Mouse (Mus musculus) kidney, embryonic 14.5 days (tissue): ENCODE measurements around the gene Pak6. TPM values are rescaled to one million over a fixed set of nuclear protein-coding genes. Genes with fewer than 3 reads are reported as not detected.

Source experiments
- ATAC-seq: fragments of 200-750 bp; cut with Nextera tagmentation; 2 replicates; pipeline ENCODE4 v1.8.0; 2017; ENCODE audit warnings: moderate number of reproducible peaks, mild to moderate bottlenecking, moderate TSS enrichment, moderate library complexity; ENCODE audit not compliant: low FRiP score, low TSS enrichment
- H3K27ac ChIP-seq: fragments of 300-500 bp; sonication (generic); 2 replicates; pipeline ENCODE4 v1.5.1; 2014; ENCODE audit warnings: low read depth, mild to moderate bottlenecking, low read length, moderate library complexity, mixed read lengths
- H3K27me3 ChIP-seq: fragments of 300-500 bp; sonication (generic); 2 replicates; pipeline ENCODE4 v1.6.1; 2014; ENCODE audit warnings: mild to moderate bottlenecking, low read length; ENCODE audit not compliant: control insufficient read depth, insufficient read depth
- H3K36me3 ChIP-seq: fragments of 300-500 bp; sonication (generic); 2 replicates; pipeline ENCODE4 v1.6.1; 2014; ENCODE audit warnings: low read length, mixed read lengths; ENCODE audit not compliant: control insufficient read depth, insufficient read depth
- H3K4me1 ChIP-seq: fragments of 300-500 bp; sonication (generic); 2 replicates; pipeline ENCODE4 v1.6.1; 2014; ENCODE audit warnings: low read length, mixed read lengths; ENCODE audit not compliant: control insufficient read depth, insufficient read depth
- H3K4me2 ChIP-seq: fragments of 300-500 bp; sonication (generic); replicated peaks from 2 replicates; pipeline ENCODE4 v1.6.1; 2014; ENCODE audit warnings: low read depth, mild to moderate bottlenecking, low read length
- H3K4me3 ChIP-seq: fragments of 300-500 bp; sonication (generic); 2 replicates; pipeline ENCODE4 v1.5.1; 2014; ENCODE audit warnings: mild to moderate bottlenecking, low read length
- H3K9ac ChIP-seq: fragments of 300-500 bp; sonication (generic); 2 replicates; pipeline ENCODE4 v1.6.1; 2014; ENCODE audit warnings: low read depth, mild to moderate bottlenecking, low read length, moderate library complexity
- H3K9me3 ChIP-seq: fragments of 300-500 bp; sonication (generic); 2 replicates; pipeline ENCODE4 v1.6.1; 2016; ENCODE audit warnings: low read length; ENCODE audit not compliant: control insufficient read depth
- WGBS: fragments of 180-500 bp; shearing (Covaris S2); extraction: QIAGEN DNeasy Blood & Tissue Kit; methylation state at CpG from one replicate; pipeline ENCODE4 v1.1.7; 2014; 5-methylcytosine and 5-hydroxymethylcytosine counted together
- polyA plus RNA-seq: library from polyadenylated mRNA; unstranded; fragments of >200 nt; fragmentation: Nextera tagmentation; extraction: Ambion mirVana; gene quantifications from 2 replicates; pipeline ENCODE4 v1.2.1, GENCODE M21; 2014

Gene Pak6
- polyA plus RNA-seq, 1 experiment from 2014 or later: 0.54 TPM

GRCm38 (mm10) chr2:118708472-118708871 is 45.4 kb downstream of the Pak6 start:
- 68% methylated on average over 4 of the region's 4 CpGs for WGBS
- H3K9ac ChIP-seq: no peak overlapping the region

GRCm38 (mm10) chr2:118709655-118710221 is 46.6 kb downstream of the Pak6 start:
- Histone ChIP-seq H3K9ac (no peak overlapping the region), H3K27ac (no peak overlapping the region), H3K27me3 (peaks cover 85% of the 10 kb centered on the region), H3K36me3 (no peaks in the 10 kb centered on the region), H3K9me3 (no peaks in the 10 kb centered on the region), H3K4me1 (peaks cover 16% of the 10 kb centered on the region), H3K4me2 (no peak overlapping the region), H3K4me3 (no peak overlapping the region)
- 0 out of 2 replicates have a peak, but pooled peaks have one; percentile 8 for ATAC-seq
- WGBS: 22% methylated on average over 4 of the region's 4 CpGs

More at GRCm38 (mm10) chr2:118708472-118708871, 45.4 kb downstream of the Pak6 start:
- Histone ChIP-seq H3K27ac (no peak overlapping the region), H3K9me3 (no peaks in the 10 kb centered on the region), H3K4me3 (no peak overlapping the region), H3K4me1 (peaks cover 26% of the 10 kb centered on the region), H3K4me2 (no peak overlapping the region), H3K27me3 (peaks cover 97% of the 10 kb centered on the region), H3K36me3 (no peaks in the 10 kb centered on the region)
- no peak for ATAC-seq

- peak; percentile 74 for ATAC-seq
- H3K4me3 ChIP-seq: peak overlapping the region; percentile 35
These were observed 48.0 kb downstream of the Pak6 start for GRCm38 (mm10) chr2:118711038-118711494.

GRCm38 (mm10) chr2:118713631-118714030 is 50.5 kb downstream of the Pak6 start:
- Histone ChIP-seq H3K36me3 (no peaks in the 10 kb centered on the region), H3K27ac (no peak overlapping the region), H3K9ac (no peak overlapping the region), H3K4me1 (peaks cover 12% of the 10 kb centered on the region), H3K4me2 (no peak overlapping the region), H3K4me3 (no peak overlapping the region), H3K9me3 (no peaks in the 10 kb centered on the region), H3K27me3 (peaks cover 46% of the 10 kb centered on the region)
- 90% methylated on average over 6 of the region's 6 CpGs for WGBS
- ATAC-seq: no peak

More at GRCm38 (mm10) chr2:118711038-118711494, 48.0 kb downstream of the Pak6 start:
- peaks cover 71% of the 10 kb centered on the region for H3K27me3 ChIP-seq
- H3K9ac ChIP-seq: peak overlapping the region; percentile 58; the same call in 1 of the 2 replicates
- peak overlapping the region; percentile 78 for H3K4me2 ChIP-seq
- no peaks in the 10 kb centered on the region for H3K9me3 ChIP-seq
- H3K36me3 ChIP-seq: no peaks in the 10 kb centered on the region
- no peak overlapping the region for H3K27ac ChIP-seq
- under 1% methylated on average over 36 of the region's 36 CpGs for WGBS
- H3K4me1 ChIP-seq: peaks cover 16% of the 10 kb centered on the region

GRCm38 (mm10) chr2:118714230-118714629 is 51.1 kb downstream of the Pak6 start:
- Histone ChIP-seq H3K36me3 (no peaks in the 10 kb centered on the region), H3K4me1 (peaks cover 12% of the 10 kb centered on the region), H3K4me3 (no peak overlapping the region), H3K27me3 (peaks cover 40% of the 10 kb centered on the region), H3K4me2 (no peak overlapping the region), H3K27ac (no peak overlapping the region), H3K9me3 (no peaks in the 10 kb centered on the region), H3K9ac (no peak overlapping the region)
- 51% methylated on average over 4 of the region's 4 CpGs for WGBS
- ATAC-seq: no peak

GRCm38 (mm10) chr2:118716677-118717076 is 53.6 kb downstream of the Pak6 start:
- H3K36me3 ChIP-seq: no peaks in the 10 kb centered on the region
- WGBS: 84% methylated on average over 5 of the region's 5 CpGs
- H3K27me3 ChIP-seq: peaks cover 17% of the 10 kb centered on the region
- H3K4me1 ChIP-seq: no peaks in the 10 kb centered on the region
- ATAC-seq: no peak
- no peak overlapping the region for H3K27ac ChIP-seq
- H3K9me3 ChIP-seq: no peaks in the 10 kb centered on the region
- H3K4me3 ChIP-seq: no peak overlapping the region
- H3K9ac ChIP-seq: no peak overlapping the region
- no peak overlapping the region for H3K4me2 ChIP-seq

GRCm38 (mm10) chr2:118723693-118724486 is 60.8 kb downstream of the Pak6 start:
- no peaks in the 10 kb centered on the region for H3K9me3 ChIP-seq
- WGBS: 86% methylated on average over 15 of the region's 15 CpGs
- no peak overlapping the region for H3K4me3 ChIP-seq
- no peak overlapping the region for H3K27ac ChIP-seq
- no peak overlapping the region for H3K4me2 ChIP-seq
- no peak overlapping the region for H3K9ac ChIP-seq
- peaks cover 13% of the 10 kb centered on the region for H3K4me1 ChIP-seq
- H3K36me3 ChIP-seq: no peaks in the 10 kb centered on the region
- no peaks in the 10 kb centered on the region for H3K27me3 ChIP-seq
- no peak for ATAC-seq

- H3K36me3 ChIP-seq: no peaks in the 10 kb centered on the region
- no peak for ATAC-seq
- H3K9me3 ChIP-seq: no peaks in the 10 kb centered on the region
- H3K9ac ChIP-seq: no peak overlapping the region
- 79% methylated on average over 4 of the region's 4 CpGs for WGBS
- H3K4me3 ChIP-seq: no peak overlapping the region
- peaks cover 20% of the 10 kb centered on the region for H3K4me1 ChIP-seq
- no peak overlapping the region for H3K4me2 ChIP-seq
- H3K27me3 ChIP-seq: 0 out of 2 replicates have a peak, but pooled peaks cover under 1% of the 10 kb centered on the region
- H3K27ac ChIP-seq: no peak overlapping the region
These were observed 62.4 kb downstream of the Pak6 start for GRCm38 (mm10) chr2:118725511-118725910.

GRCm38 (mm10) chr2:118726873-118727272 is 63.8 kb downstream of the Pak6 start:
- no peak overlapping the region for H3K4me3 ChIP-seq
- no peak for ATAC-seq
- peak overlapping the region; percentile 65; the same call in 1 of the 2 replicates for H3K27ac ChIP-seq
- H3K27me3 ChIP-seq: peaks cover 10% of the 10 kb centered on the region; the same call in 1 of the 2 replicates
- WGBS: 94% methylated on average over 2 of the region's 2 CpGs
- no peak overlapping the region for H3K9ac ChIP-seq
- no peaks in the 10 kb centered on the region for H3K36me3 ChIP-seq
- no peaks in the 10 kb centered on the region for H3K9me3 ChIP-seq
- no peak overlapping the region for H3K4me2 ChIP-seq
- H3K4me1 ChIP-seq: peaks cover 20% of the 10 kb centered on the region
